Mouse (Mus musculus) forebrain, embryonic 11.5 days (tissue): ENCODE measurements around the gene Alox5ap. TPM values are rescaled to one million over a fixed set of nuclear protein-coding genes. Genes with fewer than 3 reads are reported as not detected.

Experiments used
- ATAC-seq: fragments of 200-750 bp; cut with Nextera tagmentation; replicated peaks from 2 replicates; pipeline ENCODE4 v1.8.0; 2017; ENCODE audit warnings: moderate TSS enrichment; ENCODE audit not compliant: low FRiP score
- DNase-seq: peaks from one replicate; pipeline ENCODE4 v3.0.0-alpha.2; 2017; ENCODE audit warnings: low spot score
- H3K27ac ChIP-seq: fragments of 300-500 bp; sonication (generic); 2 replicates; pipeline ENCODE4 v1.5.1; 2014; ENCODE audit warnings: low read depth, low read length
- H3K27me3 ChIP-seq: fragments of 300-500 bp; sonication (generic); 2 replicates; pipeline ENCODE4 v1.6.1; 2014; ENCODE audit warnings: mild to moderate bottlenecking, low read length, mixed read lengths; ENCODE audit not compliant: control insufficient read depth, insufficient read depth
- H3K36me3 ChIP-seq: fragments of 300-500 bp; sonication (generic); 2 replicates; pipeline ENCODE4 v1.6.1; 2014; ENCODE audit warnings: mild to moderate bottlenecking, low read length, moderate library complexity, mixed read lengths; ENCODE audit not compliant: control insufficient read depth, insufficient read depth
- H3K4me1 ChIP-seq: fragments of 300-500 bp; sonication (generic); replicated peaks from 2 replicates; pipeline ENCODE4 v1.6.1; 2014; ENCODE audit warnings: low read length, mixed read lengths; ENCODE audit not compliant: control insufficient read depth, insufficient read depth
- H3K4me2 ChIP-seq: fragments of 300-500 bp; sonication (generic); 2 replicates; pipeline ENCODE4 v1.6.1; 2014; ENCODE audit warnings: low read depth, mild to moderate bottlenecking, low read length, moderate library complexity, mixed read lengths; ENCODE audit not compliant: severe bottlenecking
- H3K4me3 ChIP-seq: fragments of 300-500 bp; sonication (generic); 2 replicates; pipeline ENCODE4 v1.5.1; 2014; ENCODE audit warnings: low read depth, low read length
- H3K9ac ChIP-seq: fragments of 300-500 bp; sonication (generic); 2 replicates; pipeline ENCODE4 v1.6.1; 2014; ENCODE audit warnings: low read length
- H3K9me3 ChIP-seq: fragments of 300-500 bp; sonication (generic); 2 replicates; pipeline ENCODE4 v1.6.1; 2016; ENCODE audit warnings: low read length, mixed read lengths; ENCODE audit not compliant: control insufficient read depth
- WGBS: fragments of 180-500 bp; shearing (Covaris S2); extraction: QIAGEN DNeasy Blood & Tissue Kit; methylation state at CpG from one replicate; pipeline ENCODE4 v1.1.7; 2014; 5-methylcytosine and 5-hydroxymethylcytosine counted together
- polyA plus RNA-seq: library from polyadenylated mRNA; unstranded; fragments of >200 nt; fragmentation: Nextera tagmentation; extraction: Ambion mirVana; gene quantifications from 2 replicates; pipeline ENCODE4 v1.2.1, GENCODE M21; 2014

Gene Alox5ap
- polyA plus RNA-seq, 1 experiment from 2014 or later: 4.5 TPM

GRCm38 (mm10) chr5:149271291-149271690, 6.7 kb downstream of the Alox5ap start:
- H3K27me3 ChIP-seq: no peaks in the 10 kb centered on the region
- no peaks in the 10 kb centered on the region for H3K36me3 ChIP-seq
- ATAC-seq (no peak), DNase-seq (no peak)
- H3K9ac ChIP-seq: no peak overlapping the region
- no peaks in the 10 kb centered on the region; the same call in 1 of the 2 replicates for H3K9me3 ChIP-seq
- H3K4me1 ChIP-seq: no peaks in the 10 kb centered on the region
- WGBS: 87% methylated on average over 3 of the region's 3 CpGs
- H3K27ac ChIP-seq: no peak overlapping the region
- no peak overlapping the region for H3K4me3 ChIP-seq
- H3K4me2 ChIP-seq: no peak overlapping the region

- WGBS: 84% methylated on average over 4 of the region's 4 CpGs
- no peak for ATAC-seq
- no peak for DNase-seq
- Histone ChIP-seq H3K4me1 (no peaks in the 10 kb centered on the region), H3K9me3 (no peaks in the 10 kb centered on the region; the same call in 1 of the 2 replicates), H3K36me3 (no peaks in the 10 kb centered on the region), H3K4me3 (no peak overlapping the region), H3K27ac (no peak overlapping the region), H3K4me2 (no peak overlapping the region), H3K9ac (no peak overlapping the region), H3K27me3 (no peaks in the 10 kb centered on the region)
Observed at GRCm38 (mm10) chr5:149272535-149272934, 8.0 kb downstream of the Alox5ap start.

GRCm38 (mm10) chr5:149274390-149275104, 10.0 kb downstream of the Alox5ap start:
- H3K4me3 ChIP-seq: no peak overlapping the region
- no peaks in the 10 kb centered on the region for H3K27me3 ChIP-seq
- H3K4me2 ChIP-seq: no peak overlapping the region
- H3K4me1 ChIP-seq: no peaks in the 10 kb centered on the region
- no peak overlapping the region for H3K9ac ChIP-seq
- no peaks in the 10 kb centered on the region for H3K36me3 ChIP-seq
- no peaks in the 10 kb centered on the region; the same call in 1 of the 2 replicates for H3K9me3 ChIP-seq
- ATAC-seq (no peak), DNase-seq (no peak)
- no peak overlapping the region for H3K27ac ChIP-seq
- 87% methylated on average over 15 of the region's 15 CpGs for WGBS

GRCm38 (mm10) chr5:149275105-149275494, 10.5 kb downstream of the Alox5ap start:
- no peak for ATAC-seq
- H3K27me3 ChIP-seq: no peaks in the 10 kb centered on the region
- DNase-seq: no peak
- H3K9me3 ChIP-seq: no peaks in the 10 kb centered on the region; the same call in 1 of the 2 replicates
- WGBS: 80% methylated on average over 1 of the region's 1 CpGs
- H3K36me3 ChIP-seq: no peaks in the 10 kb centered on the region
- H3K27ac ChIP-seq: no peak overlapping the region
- no peak overlapping the region for H3K9ac ChIP-seq
- H3K4me3 ChIP-seq: no peak overlapping the region
- no peak overlapping the region for H3K4me2 ChIP-seq
- H3K4me1 ChIP-seq: no peaks in the 10 kb centered on the region

GRCm38 (mm10) chr5:149277529-149277928, 13.0 kb downstream of the Alox5ap start:
- Histone ChIP-seq H3K4me2 (no peak overlapping the region), H3K9ac (no peak overlapping the region), H3K9me3 (no peaks in the 10 kb centered on the region; the same call in 1 of the 2 replicates), H3K4me3 (no peak overlapping the region), H3K36me3 (no peaks in the 10 kb centered on the region), H3K4me1 (no peaks in the 10 kb centered on the region), H3K27me3 (no peaks in the 10 kb centered on the region), H3K27ac (no peak overlapping the region)
- no peak for DNase-seq
- ATAC-seq: no peak
- WGBS: 86% methylated on average over 5 of the region's 5 CpGs

- no peaks in the 10 kb centered on the region for H3K27me3 ChIP-seq
- no peaks in the 10 kb centered on the region for H3K36me3 ChIP-seq
- peak overlapping the region; percentile 8; the same call in 1 of the 2 replicates for H3K4me2 ChIP-seq
- no peak for ATAC-seq
- no peaks in the 10 kb centered on the region for H3K4me1 ChIP-seq
- H3K9ac ChIP-seq: no peak overlapping the region
- DNase-seq: peak; percentile 59
- no peak overlapping the region for H3K4me3 ChIP-seq
- peaks cover 3% of the 10 kb centered on the region; the same call in 1 of the 2 replicates for H3K9me3 ChIP-seq
- WGBS: 26% methylated on average over 22 of the region's 22 CpGs
- no peak overlapping the region for H3K27ac ChIP-seq
Observed at GRCm38 (mm10) chr5:149279273-149279844, 14.8 kb downstream of the Alox5ap start.

- Histone ChIP-seq H3K27me3 (no peaks in the 10 kb centered on the region; the same call in 1 of the 2 replicates), H3K9me3 (peaks cover 3% of the 10 kb centered on the region; the same call in 1 of the 2 replicates), H3K4me2 (no peak overlapping the region), H3K4me3 (no peak overlapping the region), H3K9ac (no peak overlapping the region), H3K27ac (no peak overlapping the region), H3K36me3 (no peaks in the 10 kb centered on the region), H3K4me1 (peaks cover 4% of the 10 kb centered on the region; the same call in 1 of the 2 replicates)
- 81% methylated on average over 2 of the region's 2 CpGs for WGBS
- ATAC-seq: no peak
- DNase-seq: no peak
Observed at GRCm38 (mm10) chr5:149283009-149283408, 18.4 kb downstream of the Alox5ap start.

- Histone ChIP-seq H3K36me3 (no peaks in the 10 kb centered on the region), H3K4me3 (no peak overlapping the region), H3K9me3 (peaks cover 3% of the 10 kb centered on the region; the same call in 1 of the 2 replicates), H3K27me3 (no peaks in the 10 kb centered on the region; the same call in 1 of the 2 replicates), H3K9ac (no peak overlapping the region), H3K4me1 (peaks cover 4% of the 10 kb centered on the region; the same call in 1 of the 2 replicates), H3K27ac (no peak overlapping the region), H3K4me2 (no peak overlapping the region)
- no peak for ATAC-seq
- DNase-seq: no peak
Observed at GRCm38 (mm10) chr5:149283821-149284220, 19.3 kb downstream of the Alox5ap start.
